Mouse (Mus musculus) gastrocnemius, adult 2 months (tissue): ENCODE data around the gene Gm20388. TPM values are rescaled to one million over a fixed set of nuclear protein-coding genes. Genes with fewer than 3 reads are reported as not detected.

Experiments used
- DNase-seq: peaks from one replicate; pipeline ENCODE4 v3.0.0; 2022
- H3K27ac ChIP-seq: fragments of 200-600 bp; 2 replicates; pipeline ENCODE4 v1.8.1; 2022; ENCODE audit warnings: mild to moderate bottlenecking
- H3K4me3 ChIP-seq: fragments of 200-600 bp; 2 replicates; pipeline ENCODE4 v1.8.1; 2022; ENCODE audit warnings: mild to moderate bottlenecking, moderate library complexity
- CTCF ChIP-seq: fragments of 200-600 bp; IDR thresholded peaks from 2 replicates; pipeline ENCODE4 v1.8.1; 2022; ENCODE audit warnings: antibody characterized with exemption, mild to moderate bottlenecking, moderate library complexity
- intact Hi-C: fragments of 180-260 bp; cut with DNase I; formaldehyde crosslinking; loops from one replicate; pipeline ENCODE4 v1.15.1; 2025
- total RNA-seq, 2 experiments: library from RNA; stranded (reverse); gene quantifications; 2 replicates each; pipeline ENCODE4 v1.2.3; 2021

The Gm20388 gene
- total RNA-seq, 2 experiments from 2014 or later = 6.1 to 15.0 TPM

- Histone ChIP-seq H3K4me3 (no peak overlapping the region), H3K27ac (peak overlapping the region; percentile 28; the same call in 1 of the 2 replicates)
- no peak for TF ChIP-seq CTCF
- intact Hi-C loops = no loop called here
- no peak for DNase-seq
These were observed 460.5 kb downstream of the Gm20388 start for GRCm38 (mm10) chr8:120371146-120371545.

DNA sequence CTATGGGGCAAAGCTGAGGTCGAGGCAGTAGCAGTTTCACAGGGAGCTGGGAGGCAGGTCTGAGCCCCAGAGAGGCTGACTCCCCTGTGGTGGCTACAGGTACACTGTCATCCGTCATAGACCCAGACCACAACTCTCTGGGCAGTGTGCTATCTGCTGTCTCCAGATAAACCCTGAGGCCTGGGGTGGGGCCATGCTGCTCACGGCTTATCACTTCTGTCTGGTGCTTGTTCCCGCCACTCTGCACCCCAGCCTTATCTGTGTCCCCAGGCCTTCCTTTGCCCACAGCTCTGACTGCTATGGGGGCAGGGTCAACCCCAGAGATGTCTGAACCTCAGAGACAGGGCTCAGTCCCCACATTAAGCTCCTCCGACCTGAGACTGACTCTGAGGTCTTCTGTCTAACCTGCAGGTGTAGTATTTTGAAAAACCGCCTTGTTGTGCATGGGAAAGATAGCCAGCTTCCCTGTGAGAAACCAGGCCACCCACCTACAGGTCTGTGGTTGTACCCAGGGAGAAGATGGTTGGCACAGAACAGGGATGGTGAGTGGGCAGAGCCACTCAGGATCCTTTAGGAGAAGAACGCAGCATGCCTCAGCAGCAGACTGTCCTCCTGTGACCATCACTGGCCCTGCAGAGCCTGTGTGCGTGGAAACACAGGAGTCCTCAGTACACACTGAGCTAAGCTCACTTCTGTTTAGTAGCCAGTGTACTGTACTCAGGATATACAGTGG is 461.2 kb downstream of the Gm20388 start:
- H3K4me3 ChIP-seq = no peak overlapping the region
- intact Hi-C loops = no loop called here
- DNase-seq = no peak
- no peak for TF ChIP-seq CTCF
- H3K27ac ChIP-seq = peak overlapping the region; percentile 28; the same call in 1 of the 2 replicates

- intact Hi-C loops = no loop called here
- no peak for DNase-seq
- Histone ChIP-seq H3K27ac (no peak overlapping the region), H3K4me3 (no peak overlapping the region)
- TF ChIP-seq CTCF = no peak
These were observed 462.0 kb downstream of the Gm20388 start for GRCm38 (mm10) chr8:120372684-120373083.

DNA sequence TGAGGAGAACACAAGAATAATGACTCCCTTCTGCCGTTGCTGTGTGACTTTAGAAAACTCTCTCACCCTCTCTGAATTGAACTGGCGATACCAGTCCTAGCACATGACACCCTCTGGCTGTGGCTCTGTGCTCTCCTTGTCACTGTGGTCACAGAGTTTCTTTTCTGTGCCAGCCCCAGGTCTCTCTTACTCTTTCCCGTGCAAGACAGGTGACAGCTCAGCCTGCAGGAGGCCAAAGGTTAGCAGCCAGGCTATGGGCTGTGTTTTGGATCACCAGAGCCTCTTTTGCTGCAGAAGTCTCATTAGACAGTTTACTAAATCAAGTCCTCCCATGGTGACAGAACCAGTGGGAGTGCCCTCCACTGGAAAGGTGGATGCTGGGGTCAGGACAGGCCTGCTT is 463.0 kb downstream of the Gm20388 start:
- Histone ChIP-seq H3K27ac (peak overlapping the region; percentile 79), H3K4me3 (no peak overlapping the region)
- DNase-seq = no peak
- intact Hi-C loops = no loop called here
- no peak for TF ChIP-seq CTCF

GRCm38 (mm10) chr8:120374070-120374469 is 463.4 kb downstream of the Gm20388 start:
- Histone ChIP-seq H3K27ac (peak overlapping the region; percentile 79), H3K4me3 (no peak overlapping the region)
- intact Hi-C loops = no loop called here
- no peak for DNase-seq
- no peak for TF ChIP-seq CTCF

DNA sequence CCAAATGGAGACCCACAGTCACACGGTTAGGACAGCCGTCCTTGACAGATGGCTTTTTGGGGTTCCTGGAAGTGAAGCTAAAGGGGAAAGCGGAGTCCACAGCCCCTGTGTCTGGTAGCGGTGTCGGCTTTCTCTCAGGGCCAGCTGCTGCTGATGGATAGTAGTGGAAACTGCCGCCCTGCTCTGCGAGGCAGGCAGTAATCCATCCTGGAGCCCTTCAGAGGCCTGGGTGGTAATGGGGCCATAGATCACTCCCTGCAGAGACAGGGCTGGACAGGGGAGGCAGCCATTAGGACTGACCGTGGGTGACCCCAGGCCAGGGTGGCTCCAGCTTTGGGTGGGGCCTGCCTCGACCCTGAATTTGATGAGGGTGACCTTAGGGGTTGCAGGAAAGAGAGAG is 463.9 kb downstream of the Gm20388 start:
- TF ChIP-seq CTCF = no peak
- Histone ChIP-seq H3K4me3 (no peak overlapping the region), H3K27ac (peak overlapping the region; percentile 79)
- intact Hi-C loops = no loop called here
- DNase-seq = peak; percentile 73

- Histone ChIP-seq H3K27ac (no peak overlapping the region), H3K4me3 (no peak overlapping the region)
- DNase-seq = no peak
- intact Hi-C loops = no loop called here
- no peak for TF ChIP-seq CTCF
These were observed 464.5 kb downstream of the Gm20388 start for GRCm38 (mm10) chr8:120375170-120375569.

- H3K27ac ChIP-seq = no peak overlapping the region
- no peak overlapping the region for H3K4me3 ChIP-seq
- intact Hi-C loops = no loop called here
- no peak for TF ChIP-seq CTCF
- DNase-seq = no peak
These were observed 465.6 kb downstream of the Gm20388 start for GRCm38 (mm10) chr8:120376215-120376614.

- peak overlapping the region; percentile 74; the same call in 1 of the 2 replicates for H3K27ac ChIP-seq
- no peak overlapping the region for H3K4me3 ChIP-seq
- TF ChIP-seq CTCF = no peak
- no peak for DNase-seq
- intact Hi-C loops = no loop called here
These were observed 466.5 kb downstream of the Gm20388 start for GRCm38 (mm10) chr8:120376847-120377802.

DNA sequence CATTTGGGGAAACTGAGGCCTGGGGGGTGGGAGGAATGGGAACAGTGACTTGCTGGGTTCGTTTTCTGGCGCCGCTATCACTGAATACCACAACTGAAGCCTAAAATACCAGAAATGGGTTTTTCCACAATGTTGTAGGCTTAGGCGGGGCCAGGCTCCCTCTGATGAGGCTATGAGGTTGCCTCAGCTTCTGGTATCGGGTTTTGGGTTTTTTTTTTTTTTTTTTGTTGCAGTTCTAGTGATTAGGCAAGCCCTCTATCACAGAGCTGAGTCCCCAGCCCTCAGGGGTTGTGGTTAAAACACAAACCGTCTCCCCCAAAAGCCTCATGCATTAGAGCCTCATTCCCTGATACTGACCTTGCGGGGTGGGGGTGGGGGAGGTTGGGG is 467.2 kb downstream of the Gm20388 start:
- H3K27ac ChIP-seq = peak overlapping the region; percentile 74
- DNase-seq = no peak
- H3K4me3 ChIP-seq = no peak overlapping the region
- TF ChIP-seq CTCF = no peak
- intact Hi-C loops = no loop called here

- intact Hi-C loops = no loop called here
These were observed 467.7 kb downstream of the Gm20388 start for GRCm38 (mm10) chr8:120378306-120378705.

DNA sequence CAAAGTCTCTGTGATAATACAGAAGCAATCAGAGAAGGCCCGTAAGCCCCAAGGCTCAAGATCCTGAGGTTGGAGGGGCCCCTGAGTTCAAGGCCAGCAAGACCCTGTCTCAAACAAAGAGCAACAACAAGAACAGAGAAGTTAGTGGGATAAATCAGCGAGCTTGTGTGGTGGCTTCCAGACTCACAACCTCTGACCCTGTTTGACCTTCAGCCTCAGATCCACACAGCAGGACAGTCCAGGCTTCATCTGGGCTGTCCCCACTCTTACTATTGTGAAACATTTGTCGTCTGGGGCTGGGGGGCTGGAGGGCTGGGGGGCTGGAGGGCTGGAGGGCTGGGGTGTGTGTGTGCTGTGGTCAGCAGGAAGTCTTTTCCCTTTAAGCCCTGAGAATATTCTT is 468.4 kb downstream of the Gm20388 start:
- TF ChIP-seq CTCF = no peak
- no peak overlapping the region for H3K4me3 ChIP-seq
- intact Hi-C loops = no loop called here
- H3K27ac ChIP-seq = peak overlapping the region; percentile 74
- DNase-seq = no peak

More at GRCm38 (mm10) chr8:120378306-120378705, 467.7 kb downstream of the Gm20388 start:
- Histone ChIP-seq H3K27ac (peak overlapping the region; percentile 74), H3K4me3 (no peak overlapping the region)
- peak; percentile 89 for DNase-seq
- TF ChIP-seq CTCF = no peak

DNA sequence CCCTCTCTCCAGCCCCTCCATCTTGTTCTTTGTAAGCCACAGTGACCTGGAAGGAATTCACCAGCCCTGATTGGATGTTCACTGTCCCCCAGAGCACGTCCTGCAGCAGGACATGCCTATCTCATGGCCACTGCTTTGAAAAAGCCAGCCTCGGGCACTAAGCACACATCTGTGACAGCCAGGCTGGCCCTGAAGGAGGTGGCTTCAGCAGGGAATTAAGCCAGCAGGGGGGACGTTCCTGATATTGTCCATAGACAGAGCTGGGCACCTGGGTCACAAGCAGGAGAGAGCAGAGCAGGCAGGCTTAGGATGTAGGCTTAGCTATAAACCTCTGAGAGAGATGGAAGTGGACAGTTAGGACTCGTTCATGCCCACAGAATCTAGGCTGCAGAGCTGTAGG is 471.2 kb downstream of the Gm20388 start:
- no peak for DNase-seq
- intact Hi-C loops = loop anchor here (5.0 kb wide), 1 partner anchor 40 kb away; no protein-coding TSS in a partner anchor
- no peak for TF ChIP-seq CTCF
- H3K27ac ChIP-seq = peak overlapping the region; percentile 89
- H3K4me3 ChIP-seq = peak overlapping the region; percentile 38
